Comparison of ENCODE assay signal across 25 mouse cellular contexts in the genomic region with DNA sequence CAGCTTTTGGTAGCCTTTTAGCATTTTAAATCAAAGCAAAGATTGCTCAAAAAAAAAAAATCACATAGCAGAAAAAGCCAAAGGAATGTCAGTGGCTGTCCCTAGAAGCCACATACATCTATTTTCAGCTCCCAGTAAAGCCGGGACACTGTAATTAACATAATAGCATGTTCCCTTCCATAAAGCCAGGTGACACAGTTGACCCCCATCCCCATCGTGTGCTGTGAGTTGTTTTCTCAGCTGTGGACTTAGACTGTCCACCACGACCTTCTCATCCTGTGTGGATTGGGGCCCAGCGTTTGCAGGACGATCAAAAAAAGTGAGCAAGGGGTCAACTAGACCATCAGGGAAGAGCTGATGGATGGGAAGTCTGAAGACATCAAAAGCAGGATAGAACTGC.
DNase-seq lines count a peak whose midpoint lies in the region; ATAC-seq lines count a peak whose summit lies in the region.
"Had no signal": no experiment of that assay in that cellular context is flagged by ENCODE, and none has a peak within 500 bp of the region (broad histone marks: within the 10 kb centered on the region; RNA-seq: fewer than 3 reads in every experiment).

No protein-coding gene starts in this region.

- peaks cover 9% of the 10 kb centered on the region for H3K4me1 ChIP-seq in embryonic facial prominence, embryonic 14.5 days (ENCODE audit: control insufficient read depth, insufficient read depth, low read length)
- peaks cover 18% of the 10 kb centered on the region for H3K4me1 ChIP-seq in embryonic facial prominence, embryonic 10.5 days
- peaks cover 6% of the 10 kb centered on the region for H3K4me1 ChIP-seq in midbrain, embryonic 10.5 days
- H3K4me1 ChIP-seq in midbrain, embryonic 15.5 days: peaks cover 3% of the 10 kb centered on the region; the same call in 1 of the 2 replicates

- peak; percentile 32; the same call in 1 of the 2 replicates for ATAC-seq in embryonic facial prominence, embryonic 14.5 days (ENCODE audit: low read depth)
- ATAC-seq in midbrain, embryonic 15.5 days (replicated peaks): no peak
- ATAC-seq: forebrain, embryonic 14.5 days; forebrain, embryonic 16.5 days had no signal

- WGBS in embryonic facial prominence, embryonic 14.5 days: 41% methylated on average over 5 of the region's 5 CpGs
- WGBS in embryonic facial prominence, embryonic 10.5 days: 49% methylated on average over 5 of the region's 5 CpGs
- WGBS in midbrain, embryonic 10.5 days: 83% methylated on average over 5 of the region's 5 CpGs
- 80% methylated on average over 5 of the region's 5 CpGs for WGBS in midbrain, embryonic 15.5 days

- H3K27me3 ChIP-seq in embryonic facial prominence, embryonic 14.5 days (replicated peaks; ENCODE audit: control insufficient read depth, insufficient read depth, low read length): no peaks in the 10 kb centered on the region
- H3K27me3 ChIP-seq in embryonic facial prominence, embryonic 10.5 days (replicated peaks; ENCODE audit: low read depth, poor library complexity, severe bottlenecking): no peaks in the 10 kb centered on the region
- H3K27me3 ChIP-seq in midbrain, embryonic 10.5 days (ENCODE audit: low read depth, poor library complexity, severe bottlenecking): no peaks in the 10 kb centered on the region
- H3K27me3 ChIP-seq in midbrain, embryonic 15.5 days (replicated peaks): no peaks in the 10 kb centered on the region
- H3K27me3 ChIP-seq: embryonic facial prominence, embryonic 12.5 days; embryonic facial prominence, embryonic 15.5 days; forebrain, embryonic 12.5 days had no signal

- H3K27ac ChIP-seq in embryonic facial prominence, embryonic 14.5 days (replicated peaks; ENCODE audit: low read depth, low read length): no peak overlapping the region
- no peak overlapping the region for H3K27ac ChIP-seq in embryonic facial prominence, embryonic 10.5 days (replicated peaks)
- H3K27ac ChIP-seq in midbrain, embryonic 10.5 days (replicated peaks): 0 out of 2 replicates have a peak overlapping the region, but pooled peaks have one; percentile 9
- no peak overlapping the region for H3K27ac ChIP-seq in midbrain, embryonic 15.5 days
- H3K27ac ChIP-seq: embryonic facial prominence, embryonic 12.5 days; embryonic facial prominence, embryonic 15.5 days; forebrain, embryonic 10.5 days; forebrain, embryonic 12.5 days had no signal

- H3K4me3 ChIP-seq in embryonic facial prominence, embryonic 14.5 days (ENCODE audit: low read depth, low read length): no peak overlapping the region
- H3K4me3 ChIP-seq in embryonic facial prominence, embryonic 10.5 days: no peak overlapping the region
- no peak overlapping the region for H3K4me3 ChIP-seq in midbrain, embryonic 10.5 days
- H3K4me3 ChIP-seq in midbrain, embryonic 15.5 days: no peak overlapping the region
- H3K4me3 ChIP-seq: embryonic facial prominence, embryonic 12.5 days; embryonic facial prominence, embryonic 15.5 days; erythroblast, embryonic 14.5 days; forebrain, embryonic 10.5 days; forebrain, embryonic 12.5 days had no signal

- H3K9me3 ChIP-seq in embryonic facial prominence, embryonic 14.5 days (ENCODE audit: control insufficient read depth, low read length): no peaks in the 10 kb centered on the region
- no peaks in the 10 kb centered on the region for H3K9me3 ChIP-seq in embryonic facial prominence, embryonic 10.5 days
- H3K9me3 ChIP-seq in midbrain, embryonic 10.5 days (replicated peaks): no peaks in the 10 kb centered on the region
- H3K9me3 ChIP-seq in midbrain, embryonic 15.5 days: no peaks in the 10 kb centered on the region
- H3K9me3 ChIP-seq: embryonic facial prominence, embryonic 12.5 days; embryonic facial prominence, embryonic 15.5 days; forebrain, embryonic 10.5 days; forebrain, embryonic 12.5 days had no signal

- H3K9ac ChIP-seq in embryonic facial prominence, embryonic 14.5 days (ENCODE audit: low read depth, low read length): no peak overlapping the region
- H3K9ac ChIP-seq in midbrain, embryonic 15.5 days: no peak overlapping the region
- H3K9ac ChIP-seq: embryonic facial prominence, embryonic 12.5 days; embryonic facial prominence, embryonic 15.5 days; forebrain, embryonic 12.5 days had no signal

- H3K36me3 ChIP-seq in embryonic facial prominence, embryonic 14.5 days (ENCODE audit: control insufficient read depth, insufficient read depth, low read length): no peaks in the 10 kb centered on the region
- H3K36me3 ChIP-seq in embryonic facial prominence, embryonic 10.5 days (replicated peaks): no peaks in the 10 kb centered on the region
- H3K36me3 ChIP-seq in midbrain, embryonic 10.5 days: no peaks in the 10 kb centered on the region
- H3K36me3 ChIP-seq in midbrain, embryonic 15.5 days (replicated peaks): no peaks in the 10 kb centered on the region
- H3K36me3 ChIP-seq: embryonic facial prominence, embryonic 12.5 days; embryonic facial prominence, embryonic 15.5 days; forebrain, embryonic 10.5 days; forebrain, embryonic 12.5 days had no signal

- no peak overlapping the region for H3K4me2 ChIP-seq in embryonic facial prominence, embryonic 14.5 days (ENCODE audit: low read depth, low read length)
- no peak overlapping the region for H3K4me2 ChIP-seq in midbrain, embryonic 15.5 days
- H3K4me2 ChIP-seq: embryonic facial prominence, embryonic 12.5 days; embryonic facial prominence, embryonic 15.5 days; forebrain, embryonic 12.5 days had no signal

- peak; percentile 41 for DNase-seq in embryo, embryonic 10 days (ENCODE audit: low spot score)
- DNase-seq in embryo, embryonic 11 days: no peak
- peak; percentile 57 for DNase-seq in embryonic facial prominence, embryonic 14.5 days (ENCODE audit: low spot score)
- no peak for DNase-seq in embryonic facial prominence, embryonic 10.5 days (ENCODE audit: low spot score)
- peak; percentile 38 for DNase-seq in kidney, postnatal 10 days
- DNase-seq in kidney, adult 11 months: no peak
- DNase-seq in midbrain, embryonic 10.5 days (ENCODE audit: low spot score): no peak
- DNase-seq: adrenal gland, adult 2 months; adrenal gland, postnatal 10 days; adrenal gland, postnatal 25 days; B cell, adult 2 months; cerebellum, adult 11 months; cerebellum, adult 18-20 months; cerebellum, adult 8-10 months; cerebellum, adult 9-11 months; cerebellum, postnatal 14 days; cerebellum, postnatal 36 days had no signal

Comparison
In these comparisons a context has a peak if more than half of its experiments do, and no peak if none do; other contexts are left out.
1. DNase-seq: peak in embryo, embryonic 10 days (single experiment), embryonic facial prominence, embryonic 14.5 days (single experiment) and kidney, postnatal 10 days (single experiment); none in embryo, embryonic 11 days (single experiment), embryonic facial prominence, embryonic 10.5 days (single experiment), kidney, adult 11 months (single experiment) and midbrain, embryonic 10.5 days (single experiment).